Mouse (Mus musculus) left cerebral cortex, postnatal 36 days (tissue): ENCODE results near the gene Nccrp1. TPM values are rescaled to one million over a fixed set of nuclear protein-coding genes. Genes with fewer than 3 reads are reported as not detected.

ENCODE experiments used
- DNase-seq, 2 experiments: peaks; one replicate each; pipeline ENCODE4 v3.0.0; 2021 to 2022; ENCODE audit warnings: low spot score in 2 of 2, mixed read lengths in 1 of 2
- intact Hi-C: fragments of 180-260 bp; cut with DNase I; formaldehyde crosslinking; loops from one replicate; pipeline ENCODE4 v1.15.1; 2025
- total RNA-seq, 2 experiments: library from RNA; stranded (reverse); gene quantifications; 2 replicates each; pipeline ENCODE4 v1.2.3; 2021

Nccrp1 gene
- total RNA-seq, result under 1 TPM; 0.27 to 0.52 TPM

DNA sequence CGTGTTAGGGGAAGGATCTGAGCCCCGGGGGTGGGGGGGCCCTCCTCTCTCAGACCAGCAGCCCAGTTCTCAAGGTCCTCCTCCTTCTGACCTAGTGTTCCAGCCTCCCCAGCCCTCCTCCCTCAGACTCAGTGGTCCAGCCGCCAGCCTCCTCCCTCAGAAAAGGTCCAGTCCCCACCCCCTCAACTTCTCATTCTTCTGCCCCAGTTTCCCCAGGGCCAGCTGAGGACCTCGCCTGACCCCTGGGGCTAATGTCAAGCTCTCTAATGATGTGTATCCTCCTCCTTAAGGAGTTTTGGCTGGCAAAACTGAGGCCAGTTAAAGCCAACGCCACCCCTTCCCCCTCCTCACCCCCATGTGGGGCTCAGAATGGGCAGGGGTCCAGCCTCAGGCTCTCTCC is at the start of gene Nccrp1:
Gene Nccrp1 (minus strand): TSS at position 101 of the 400 bp plus-strand sequence.
- intact Hi-C loops, result no loop called here
- DNase-seq, result no peak

DNA sequence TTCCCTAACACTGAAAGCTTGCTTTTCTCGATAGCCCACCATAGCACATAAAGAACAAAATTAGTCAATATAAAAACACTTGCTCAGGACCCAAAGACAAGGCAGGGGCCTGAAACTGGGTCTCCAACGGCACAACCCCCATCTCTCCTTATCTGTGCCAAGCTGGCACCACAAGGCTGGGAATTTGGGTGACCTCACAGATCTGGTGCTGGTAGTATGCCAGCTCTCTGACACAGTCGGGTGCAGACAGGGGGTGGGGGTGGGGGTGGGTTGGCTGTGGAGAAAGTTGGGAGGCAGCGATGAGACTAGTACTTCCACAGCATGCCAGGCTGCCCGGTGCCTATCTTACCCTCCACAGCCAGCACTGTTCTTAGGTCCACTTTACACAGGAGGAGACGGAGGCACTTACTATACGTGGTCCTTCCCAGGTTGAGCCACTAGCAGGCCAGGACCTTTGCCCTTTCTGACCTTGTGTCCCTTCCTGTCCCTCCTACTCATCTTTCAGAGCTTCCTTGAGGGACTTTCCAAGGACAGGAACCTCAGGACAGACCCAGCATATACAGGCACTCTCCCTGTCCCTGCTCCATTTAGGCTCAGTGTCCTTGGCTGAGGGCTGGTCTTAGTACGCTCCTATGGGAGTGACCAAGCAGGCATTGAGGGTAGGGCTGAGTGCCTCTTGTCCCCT is 48.8 kb upstream of the Nccrp1 start:
- no peak for DNase-seq
- intact Hi-C loops, result no loop called here

- intact Hi-C loops, result no loop called here
- DNase-seq, result no peak
Measured at GRCm38 (mm10) chr7:28593206-28594111, 46.4 kb upstream of the Nccrp1 start.

GRCm38 (mm10) chr7:28591862-28592261 is 44.8 kb upstream of the Nccrp1 start:
- intact Hi-C loops, result no loop called here
- no peak for DNase-seq

- no peak for DNase-seq
- intact Hi-C loops, result no loop called here
Measured at GRCm38 (mm10) chr7:28587644-28588043, 40.6 kb upstream of the Nccrp1 start.

- intact Hi-C loops, result no loop called here
- no peak for DNase-seq
Measured at GRCm38 (mm10) chr7:28586663-28587411, 39.8 kb upstream of the Nccrp1 start.

- intact Hi-C loops, result no loop called here
- no peak for DNase-seq
Measured at GRCm38 (mm10) chr7:28585001-28585400, 37.9 kb upstream of the Nccrp1 start.

DNA sequence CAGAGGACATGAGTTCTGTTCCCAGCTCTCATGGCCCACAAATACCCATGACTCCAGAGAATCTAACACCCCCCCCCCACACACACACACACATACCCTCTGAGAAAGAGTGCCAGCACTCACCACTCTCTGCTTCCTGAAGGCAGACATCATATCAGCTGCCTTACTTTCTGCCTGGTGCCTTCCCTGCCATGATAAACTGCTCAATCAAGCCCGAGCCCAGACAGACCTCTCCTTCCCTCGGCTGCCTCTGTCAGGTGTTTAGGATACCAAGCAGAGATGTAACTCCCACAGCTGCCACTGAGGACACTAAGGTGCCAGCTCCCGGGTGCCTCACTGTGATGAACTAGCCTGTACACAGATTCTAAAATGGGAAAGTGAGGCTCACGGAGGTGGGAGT is 37.4 kb upstream of the Nccrp1 start:
- intact Hi-C loops, result no loop called here
- no peak for DNase-seq

- peak in 1 of 2 experiments; percentile 49 for DNase-seq
- intact Hi-C loops, result no loop called here
Measured at GRCm38 (mm10) chr7:28583570-28584344, 36.7 kb upstream of the Nccrp1 start.

DNA sequence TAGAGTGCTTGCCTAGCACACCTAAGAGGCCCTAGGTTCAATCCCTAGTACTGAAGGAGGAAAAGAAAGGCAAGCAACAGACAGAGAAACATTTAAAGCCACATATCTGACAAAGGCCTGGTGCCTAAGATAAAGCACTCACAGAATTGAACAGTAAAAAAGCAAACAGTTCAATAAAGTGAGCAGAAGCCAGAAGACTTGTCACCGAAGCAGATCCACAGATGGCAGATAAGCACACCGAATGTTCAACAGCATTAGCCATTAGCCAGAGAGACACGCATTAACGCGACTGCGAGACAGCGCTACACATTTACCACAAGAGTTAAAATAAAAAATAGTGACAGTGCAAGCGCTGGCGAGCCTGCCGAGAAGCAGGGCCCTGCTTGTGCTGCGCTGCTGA is 35.8 kb upstream of the Nccrp1 start:
- no peak for DNase-seq
- intact Hi-C loops, result no loop called here

DNA sequence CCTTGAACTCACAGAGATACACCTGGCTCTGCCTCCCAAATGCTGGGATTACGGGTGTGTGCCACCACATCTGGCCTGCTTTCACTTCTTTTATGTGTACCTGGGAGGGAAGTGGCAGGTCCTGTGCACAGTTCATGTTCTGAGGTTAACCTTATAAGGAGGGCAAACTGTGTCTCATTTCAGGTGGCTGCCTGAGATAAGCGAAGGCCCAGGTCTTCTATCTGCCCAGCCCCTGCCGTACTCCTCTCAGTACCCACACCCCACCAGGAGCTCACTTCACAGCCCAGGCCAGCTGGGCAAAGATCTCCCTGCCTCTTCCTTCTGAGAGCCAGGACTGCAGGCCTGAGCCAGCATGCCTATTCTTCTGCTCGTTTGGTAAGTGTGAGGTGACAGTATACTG is 34.7 kb upstream of the Nccrp1 start:
- no peak for DNase-seq
- intact Hi-C loops, result no loop called here

DNA sequence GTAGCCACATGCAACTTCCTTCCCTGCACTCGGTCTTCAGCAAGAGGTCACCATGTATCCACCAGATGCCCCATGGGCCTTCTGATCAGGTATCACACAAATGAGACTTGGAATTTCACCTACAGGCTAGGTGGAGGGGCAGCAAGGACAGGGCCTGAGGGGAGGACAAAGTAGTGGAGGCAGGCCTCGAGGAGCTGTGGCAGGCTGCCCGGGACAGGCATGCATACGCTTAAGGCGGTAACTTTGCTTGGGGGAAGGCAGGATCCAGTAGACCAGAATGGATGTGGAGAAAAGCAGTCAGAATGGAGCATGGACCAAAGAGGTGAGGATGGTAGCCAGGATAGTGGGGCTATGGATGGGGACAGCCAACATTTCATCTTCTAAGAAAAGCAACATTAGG is 32.8 kb upstream of the Nccrp1 start:
- intact Hi-C loops, result no loop called here
- no peak for DNase-seq

- no peak for DNase-seq
- intact Hi-C loops, result no loop called here
Measured at GRCm38 (mm10) chr7:28578543-28579053, 31.5 kb upstream of the Nccrp1 start.

DNA sequence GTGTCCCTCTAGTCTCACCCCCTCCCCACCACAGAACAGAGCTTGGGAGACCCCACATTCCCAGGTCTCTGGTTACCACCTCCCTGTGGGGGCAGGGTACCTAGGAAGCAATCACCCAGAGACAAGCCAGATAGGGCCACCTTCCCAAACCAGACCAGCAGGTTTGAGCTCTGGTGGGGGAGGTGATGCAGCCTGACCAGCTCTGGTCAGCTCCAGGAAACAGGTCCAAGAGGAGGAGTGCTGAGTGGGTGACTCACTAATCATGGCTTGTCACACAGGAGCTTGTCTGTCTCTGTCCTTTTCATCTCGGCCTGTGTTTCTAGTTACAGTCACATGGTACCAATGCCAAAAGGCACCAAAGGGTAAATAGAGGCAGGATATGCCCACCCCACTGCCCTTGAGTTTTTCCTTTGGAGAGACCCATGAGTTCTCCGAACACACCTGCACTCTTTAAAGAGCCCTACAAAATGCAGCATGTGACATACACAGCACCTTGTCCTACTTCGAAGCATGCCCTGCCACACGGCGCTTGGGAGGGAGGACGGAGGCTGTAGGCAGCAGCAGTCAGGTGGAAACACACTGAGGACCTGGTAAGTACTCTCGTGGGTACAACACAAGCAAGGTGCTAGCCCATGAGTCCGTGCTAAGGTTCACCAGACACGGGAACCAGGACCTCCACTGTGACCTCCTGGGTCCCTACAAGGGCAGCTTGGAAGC is 30.9 kb upstream of the Nccrp1 start:
- DNase-seq, result no peak
- intact Hi-C loops, result no loop called here

DNA sequence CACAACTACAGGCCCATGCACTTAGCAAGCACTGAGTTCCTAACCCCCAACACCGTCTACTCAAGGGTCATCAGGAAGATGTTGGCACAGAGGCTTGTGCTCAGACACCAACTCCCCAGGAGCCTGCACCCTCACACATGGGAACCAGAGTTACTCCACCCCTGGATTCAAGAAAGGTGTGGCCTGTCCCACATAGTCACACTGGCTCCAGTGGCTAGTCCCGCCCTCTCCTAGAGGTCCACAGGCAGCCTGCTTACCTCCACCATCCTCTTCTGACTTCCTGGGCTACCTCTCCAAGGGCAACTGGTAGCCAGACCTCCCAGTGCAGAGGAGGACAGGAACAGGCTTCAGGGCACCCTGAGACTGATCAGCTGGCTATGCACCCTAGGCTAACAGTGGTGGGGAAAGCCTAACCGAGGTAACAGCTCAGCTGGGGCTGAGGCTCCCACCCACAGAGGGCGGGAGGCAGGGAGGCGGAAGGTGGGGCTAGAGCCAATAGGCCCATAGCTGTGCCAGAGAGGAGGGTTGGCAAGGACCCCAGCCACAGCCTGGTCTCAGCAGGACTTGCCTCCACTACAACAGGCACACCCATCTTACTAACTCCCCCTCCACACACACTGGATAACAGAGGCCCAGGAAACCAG is 29.3 kb upstream of the Nccrp1 start:
- intact Hi-C loops, result no loop called here
- no peak for DNase-seq

DNA sequence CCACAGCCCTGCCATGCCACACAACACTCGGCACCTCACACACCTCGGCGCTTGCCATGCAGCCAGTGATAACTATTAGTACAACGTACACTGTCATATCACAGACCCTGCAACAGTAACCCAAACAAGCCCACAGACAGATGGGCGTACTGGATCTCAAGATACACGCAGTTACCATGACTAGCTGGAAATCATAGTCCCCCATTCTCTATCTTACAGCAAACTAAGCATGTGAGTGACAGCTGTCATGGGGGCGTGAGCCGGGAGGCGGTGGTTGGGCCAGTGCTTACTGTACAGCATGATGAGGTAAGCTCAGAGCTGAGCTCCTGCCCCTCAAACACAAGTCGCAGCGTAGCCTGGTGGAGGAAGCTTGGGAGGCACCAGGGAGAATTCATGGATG is 28.5 kb upstream of the Nccrp1 start:
- intact Hi-C loops, result no loop called here
- no peak for DNase-seq

GRCm38 (mm10) chr7:28573236-28573635 is 26.2 kb upstream of the Nccrp1 start:
- intact Hi-C loops, result no loop called here
- DNase-seq, result no peak

GRCm38 (mm10) chr7:28572689-28573088 is 25.6 kb upstream of the Nccrp1 start:
- intact Hi-C loops, result no loop called here
- DNase-seq, result no peak
